20 mouse cellular contexts compared by ENCODE assay signal in the genomic region with DNA sequence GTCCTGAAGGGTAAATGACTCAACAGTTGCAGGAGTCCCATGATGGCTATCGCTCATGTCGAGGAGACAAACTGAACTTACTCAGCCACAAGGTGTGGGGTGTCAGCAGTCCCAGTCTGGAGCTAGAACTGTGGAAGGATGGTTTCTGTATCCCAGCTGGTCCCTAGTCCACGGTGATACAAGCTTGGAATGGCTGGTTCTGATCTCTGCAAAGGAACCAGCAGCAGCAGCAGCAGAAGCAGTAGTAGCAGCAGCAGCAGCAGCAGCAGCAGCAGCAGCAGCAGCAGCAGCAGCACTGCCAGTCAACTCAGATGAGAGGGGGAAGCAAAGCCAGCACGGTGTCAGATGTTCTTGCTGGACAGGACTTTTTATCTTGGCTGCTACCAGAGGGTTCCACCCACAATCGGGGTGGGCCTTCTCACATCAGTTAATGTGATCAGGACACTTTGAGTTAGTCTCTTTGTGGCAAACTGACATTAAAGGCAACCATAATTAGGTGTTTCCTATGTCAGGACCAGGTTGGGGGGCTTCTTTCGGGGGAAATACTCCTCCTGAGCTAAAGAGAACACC. TPM values are rescaled to one million over a fixed set of nuclear protein-coding genes. Genes with fewer than 3 reads are reported as not detected.
DNase-seq lines count a peak whose midpoint lies in the region; ATAC-seq and TF ChIP-seq lines count a peak whose summit lies in the region.
"Had no signal": no experiment of that assay in that cellular context is flagged by ENCODE, and none has a peak within 500 bp of the region (broad histone marks: within the 10 kb centered on the region; RNA-seq: fewer than 3 reads in every experiment).

A gene (minus strand): TSS at position 343 of the 570 bp plus-strand sequence.

- H3K36me3 ChIP-seq in forebrain, embryonic 11.5 days (ENCODE audit: control insufficient read depth, insufficient read depth, low read length), result no peaks in the 10 kb centered on the region
- H3K36me3 ChIP-seq in forebrain, postnatal 0 days (ENCODE audit: insufficient read depth), result no peaks in the 10 kb centered on the region
- H3K36me3 ChIP-seq in midbrain, embryonic 11.5 days (ENCODE audit: control insufficient read depth, insufficient read depth, low read length), result no peaks in the 10 kb centered on the region
- no peaks in the 10 kb centered on the region for H3K36me3 ChIP-seq in midbrain, postnatal 0 days (ENCODE audit: insufficient read depth, low read length)
- H3K36me3 ChIP-seq in liver, embryonic 13.5 days, result no peaks in the 10 kb centered on the region
- H3K36me3 ChIP-seq: limb, embryonic 15.5 days had no signal

- no peak within 1 kb of the TSS for H3K4me2 ChIP-seq in forebrain, embryonic 11.5 days (ENCODE audit: low read depth, low read length, severe bottlenecking)
- H3K4me2 ChIP-seq in forebrain, postnatal 0 days (ENCODE audit: low read depth), result no peak within 1 kb of the TSS
- no peak within 1 kb of the TSS for H3K4me2 ChIP-seq in midbrain, embryonic 11.5 days
- H3K4me2 ChIP-seq in midbrain, postnatal 0 days (ENCODE audit: low read depth, low read length, poor library complexity, severe bottlenecking), result no peak within 1 kb of the TSS
- no peak within 1 kb of the TSS for H3K4me2 ChIP-seq in liver, embryonic 13.5 days
- H3K4me2 ChIP-seq: limb, embryonic 15.5 days had no signal

- TF ChIP-seq CTCF in forebrain, postnatal 0 days (IDR thresholded peaks at IDR 0.05; ENCODE audit: low read depth), result no peak
- no peak for TF ChIP-seq CTCF in midbrain, postnatal 0 days (IDR thresholded peaks at IDR 0.05)

- 83% methylated on average over 6 of the region's 6 CpGs for WGBS in forebrain, embryonic 11.5 days
- 81% methylated on average over 6 of the region's 6 CpGs for WGBS in forebrain, postnatal 0 days
- 82% methylated on average over 6 of the region's 6 CpGs for WGBS in midbrain, embryonic 11.5 days
- 78% methylated on average over 6 of the region's 6 CpGs for WGBS in midbrain, postnatal 0 days
- 50% methylated on average over 6 of the region's 6 CpGs for WGBS in liver, embryonic 13.5 days (ENCODE audit: insufficient replicate concordance)

- H3K9ac ChIP-seq in forebrain, embryonic 11.5 days (ENCODE audit: low read length), result no peak within 1 kb of the TSS
- H3K9ac ChIP-seq in forebrain, postnatal 0 days, result no peak within 1 kb of the TSS
- no peak within 1 kb of the TSS for H3K9ac ChIP-seq in midbrain, embryonic 11.5 days (ENCODE audit: low read length)
- H3K9ac ChIP-seq in midbrain, postnatal 0 days (replicated peaks; ENCODE audit: low read length, poor library complexity, severe bottlenecking), result no peak within 1 kb of the TSS
- H3K9ac ChIP-seq in liver, embryonic 13.5 days, result peak within 1 kb of the TSS; percentile 13; the same call in 1 of the 2 replicates
- H3K9ac ChIP-seq: limb, embryonic 15.5 days had no signal

- H3K27me3 ChIP-seq in forebrain, embryonic 11.5 days (ENCODE audit: control insufficient read depth, insufficient read depth, low read length), result no peaks in the 10 kb centered on the region
- no peaks in the 10 kb centered on the region for H3K27me3 ChIP-seq in forebrain, postnatal 0 days (ENCODE audit: insufficient read depth, low read length)
- no peaks in the 10 kb centered on the region for H3K27me3 ChIP-seq in midbrain, embryonic 11.5 days (ENCODE audit: control insufficient read depth, insufficient read depth, low read length)
- no peaks in the 10 kb centered on the region for H3K27me3 ChIP-seq in midbrain, postnatal 0 days (ENCODE audit: insufficient read depth, low read length)
- H3K27me3 ChIP-seq in liver, embryonic 13.5 days, result no peaks in the 10 kb centered on the region
- H3K27me3 ChIP-seq: limb, embryonic 15.5 days had no signal

- no peak for DNase-seq in forebrain, embryonic 11.5 days (ENCODE audit: low spot score)
- no peak for DNase-seq in forebrain, postnatal 0 days
- DNase-seq in midbrain, embryonic 11.5 days (ENCODE audit: low spot score, missing footprints), result no peak
- no peak for DNase-seq in midbrain, postnatal 0 days (ENCODE audit: low spot score)
- DNase-seq in adrenal gland, postnatal 25 days, result no peak
- peak; percentile 13 for DNase-seq in liver, embryonic 13.5 days
- DNase-seq in yolk sac, embryonic 10.5 days (ENCODE audit: low spot score), result no peak
- DNase-seq in right cerebral cortex, postnatal 36 days (ENCODE audit: low spot score in 2 of 2), result no peak
- DNase-seq: gastrocnemius, postnatal 25 days; heart, postnatal 10 days; kidney, postnatal 25 days; layer of hippocampus, postnatal 36 days; lung, postnatal 4 days; right cerebral cortex, postnatal 25 days; thymus, postnatal 25 days had no signal

- no peak for ATAC-seq in forebrain, embryonic 11.5 days (replicated peaks; ENCODE audit: low FRiP score)
- no peak for ATAC-seq in forebrain, postnatal 0 days
- ATAC-seq in midbrain, embryonic 11.5 days (ENCODE audit: low FRiP score), result no peak
- no peak for ATAC-seq in midbrain, postnatal 0 days (ENCODE audit: low FRiP score)
- peak; percentile 74 for ATAC-seq in liver, embryonic 13.5 days (ENCODE audit: low read depth)
- ATAC-seq: forebrain, embryonic 14.5 days; intestine, embryonic 16.5 days; midbrain, embryonic 16.5 days had no signal

- H3K9me3 ChIP-seq in forebrain, embryonic 11.5 days (ENCODE audit: control insufficient read depth, low read length), result no peaks in the 10 kb centered on the region
- no peaks in the 10 kb centered on the region for H3K9me3 ChIP-seq in forebrain, postnatal 0 days (ENCODE audit: low read length)
- H3K9me3 ChIP-seq in midbrain, embryonic 11.5 days (ENCODE audit: control insufficient read depth, low read length), result no peaks in the 10 kb centered on the region
- H3K9me3 ChIP-seq in midbrain, postnatal 0 days (ENCODE audit: low read length), result no peaks in the 10 kb centered on the region
- no peaks in the 10 kb centered on the region for H3K9me3 ChIP-seq in liver, embryonic 13.5 days (replicated peaks)
- H3K9me3 ChIP-seq: limb, embryonic 15.5 days had no signal

- H3K4me1 ChIP-seq in forebrain, embryonic 11.5 days (replicated peaks; ENCODE audit: control insufficient read depth, insufficient read depth, low read length), result no peaks in the 10 kb centered on the region
- no peaks in the 10 kb centered on the region for H3K4me1 ChIP-seq in forebrain, postnatal 0 days (ENCODE audit: insufficient read depth)
- no peaks in the 10 kb centered on the region for H3K4me1 ChIP-seq in midbrain, embryonic 11.5 days (ENCODE audit: control insufficient read depth, insufficient read depth, low read length)
- H3K4me1 ChIP-seq in midbrain, postnatal 0 days (ENCODE audit: insufficient read depth, low read length), result no peaks in the 10 kb centered on the region
- peaks cover 8% of the 10 kb centered on the region; the same call in 1 of the 2 replicates for H3K4me1 ChIP-seq in liver, embryonic 13.5 days (replicated peaks)
- H3K4me1 ChIP-seq: limb, embryonic 15.5 days had no signal

- no peak within 1 kb of the TSS for H3K27ac ChIP-seq in forebrain, embryonic 11.5 days (ENCODE audit: low read depth, low read length)
- H3K27ac ChIP-seq in forebrain, postnatal 0 days (ENCODE audit: low read depth, low read length), result no peak within 1 kb of the TSS
- H3K27ac ChIP-seq in midbrain, embryonic 11.5 days (ENCODE audit: low read depth, low read length), result no peak within 1 kb of the TSS
- H3K27ac ChIP-seq in midbrain, postnatal 0 days (ENCODE audit: low read depth, low read length), result no peak within 1 kb of the TSS
- no peak within 1 kb of the TSS; the same call in 1 of the 2 replicates for H3K27ac ChIP-seq in liver, embryonic 13.5 days
- H3K27ac ChIP-seq: limb, embryonic 15.5 days had no signal

- H3K4me3 ChIP-seq in forebrain, embryonic 11.5 days (ENCODE audit: low read depth, low read length), result no peak within 1 kb of the TSS
- H3K4me3 ChIP-seq in forebrain, postnatal 0 days (ENCODE audit: low read depth, low read length), result no peak within 1 kb of the TSS
- no peak within 1 kb of the TSS for H3K4me3 ChIP-seq in midbrain, embryonic 11.5 days (ENCODE audit: low read depth, low read length)
- no peak within 1 kb of the TSS for H3K4me3 ChIP-seq in midbrain, postnatal 0 days (ENCODE audit: low read depth, low read length)
- H3K4me3 ChIP-seq in liver, embryonic 13.5 days (replicated peaks), result no peak within 1 kb of the TSS
- H3K4me3 ChIP-seq: limb, embryonic 15.5 days had no signal

RNA-seq across cellular contexts. Expression of the gene that starts here (rescaled TPM):
- 20.1 and 21.8 TPM in 2 replicates for polyA plus RNA-seq in forebrain, embryonic 11.5 days (2014; fragmentation: Nextera tagmentation; extraction: Ambion mirVana)
- total RNA-seq in forebrain, postnatal 0 days (2014; rRNA removed), result not detected in 2 replicates
- polyA plus RNA-seq in forebrain, postnatal 0 days (2015; fragmentation: Nextera tagmentation; extraction: Ambion mirVana), result 0.12 TPM in 1 of 2 replicates, not detected in the other
- polyA plus RNA-seq in midbrain, embryonic 11.5 days (2014; fragmentation: Nextera tagmentation; extraction: Ambion mirVana), result 18.8 and 24.4 TPM in 2 replicates
- total RNA-seq in midbrain, postnatal 0 days (2014; rRNA removed), result not detected in 2 replicates
- polyA plus RNA-seq in midbrain, postnatal 0 days (2015; fragmentation: Nextera tagmentation; extraction: Ambion mirVana), result 0.30 TPM in 1 of 2 replicates, not detected in the other
- 59.2 and 81.2 TPM in 2 replicates for total RNA-seq in adrenal gland, postnatal 25 days (2021)
- 15.0 and 15.5 TPM in 2 replicates for polyA plus RNA-seq in liver, embryonic 13.5 days (2015; fragmentation: Nextera tagmentation; extraction: Ambion mirVana)
- total RNA-seq: gastrocnemius, postnatal 25 days; heart, postnatal 10 days; layer of hippocampus, postnatal 36 days had no signal
- polyA plus RNA-seq: C2C12 had no signal

Comparison
In these comparisons a context has a peak if more than half of its experiments do, and no peak if none do; other contexts are left out.
1. RNA of the gene that starts here (total RNA-seq): 59.2 to 81.2 TPM in adrenal gland, postnatal 25 days; not detected in forebrain, postnatal 0 days and not detected in midbrain, postnatal 0 days; every median in the first group is over 10 times any median in the second.
2. RNA of the gene that starts here (polyA plus RNA-seq): 20.1 to 21.8 TPM in forebrain, embryonic 11.5 days, 18.8 to 24.4 TPM in midbrain, embryonic 11.5 days and 15.0 to 15.5 TPM in liver, embryonic 13.5 days; 0.30 TPM in midbrain, postnatal 0 days and 0.12 TPM in forebrain, postnatal 0 days; every median in the first group is over 10 times any median in the second.